Mouse (Mus musculus) forebrain, embryonic 14.5 days (tissue): ENCODE results near the gene Dusp16. TPM values are rescaled to one million over a fixed set of nuclear protein-coding genes. Genes with fewer than 3 reads are reported as not detected.

ENCODE experiments used
- ATAC-seq: fragments of 200-750 bp; cut with Nextera tagmentation; 2 replicates; pipeline ENCODE4 v1.8.0; 2017; ENCODE audit warnings: mild to moderate bottlenecking, moderate library complexity
- DNase-seq: peaks from one replicate; pipeline ENCODE4 v3.0.0-alpha.2; 2015; ENCODE audit warnings: low spot score
- H3K27ac ChIP-seq: fragments of 300-500 bp; sonication (generic); 2 replicates; pipeline ENCODE4 v1.5.1; 2014; ENCODE audit warnings: low read depth, mild to moderate bottlenecking, control low read depth, low read length, moderate library complexity
- H3K27me3 ChIP-seq: fragments of 300-500 bp; sonication (generic); replicated peaks from 2 replicates; pipeline ENCODE4 v1.6.1; 2014; ENCODE audit warnings: low read length, control low read depth, mixed read lengths; ENCODE audit not compliant: control insufficient read depth, insufficient read depth
- H3K36me3 ChIP-seq: fragments of 300-500 bp; sonication (generic); 2 replicates; pipeline ENCODE4 v1.6.1; 2014; ENCODE audit warnings: low read length, control low read depth; ENCODE audit not compliant: control insufficient read depth, insufficient read depth
- H3K4me1 ChIP-seq: fragments of 300-500 bp; sonication (generic); 2 replicates; pipeline ENCODE4 v1.6.1; 2014; ENCODE audit warnings: antibody characterized with exemption, low read length, control low read depth; ENCODE audit not compliant: control insufficient read depth, insufficient read depth
- H3K4me2 ChIP-seq: fragments of 300-500 bp; sonication (generic); 2 replicates; pipeline ENCODE4 v1.6.1; 2014; ENCODE audit warnings: mild to moderate bottlenecking, control low read depth, low read length
- H3K4me3 ChIP-seq: fragments of 300-500 bp; sonication (generic); 2 replicates; pipeline ENCODE4 v1.5.1; 2014; ENCODE audit warnings: low read depth, low read length, control low read depth
- H3K9ac ChIP-seq: fragments of 300-500 bp; sonication (generic); 2 replicates; pipeline ENCODE4 v1.6.1; 2014; ENCODE audit warnings: mild to moderate bottlenecking, low read length, control low read depth, moderate library complexity
- H3K9me3 ChIP-seq: fragments of 300-500 bp; sonication (generic); replicated peaks from 2 replicates; pipeline ENCODE4 v1.6.1; 2016; ENCODE audit warnings: low read length, control low read depth, mixed read lengths; ENCODE audit not compliant: control insufficient read depth
- WGBS: fragments of 180-500 bp; shearing (Covaris S2); extraction: QIAGEN DNeasy Blood & Tissue Kit; methylation state at CpG from one replicate; pipeline ENCODE4 v1.1.7; 2014; 5-methylcytosine and 5-hydroxymethylcytosine counted together
- polyA plus RNA-seq: library from polyadenylated mRNA; unstranded; fragments of >200 nt; fragmentation: Nextera tagmentation; extraction: Ambion mirVana; gene quantifications from 2 replicates; pipeline ENCODE4 v1.2.1, GENCODE M21; 2014

Dusp16 gene
- polyA plus RNA-seq, 1 experiment from 2014 or later, result 9.4 TPM

DNA sequence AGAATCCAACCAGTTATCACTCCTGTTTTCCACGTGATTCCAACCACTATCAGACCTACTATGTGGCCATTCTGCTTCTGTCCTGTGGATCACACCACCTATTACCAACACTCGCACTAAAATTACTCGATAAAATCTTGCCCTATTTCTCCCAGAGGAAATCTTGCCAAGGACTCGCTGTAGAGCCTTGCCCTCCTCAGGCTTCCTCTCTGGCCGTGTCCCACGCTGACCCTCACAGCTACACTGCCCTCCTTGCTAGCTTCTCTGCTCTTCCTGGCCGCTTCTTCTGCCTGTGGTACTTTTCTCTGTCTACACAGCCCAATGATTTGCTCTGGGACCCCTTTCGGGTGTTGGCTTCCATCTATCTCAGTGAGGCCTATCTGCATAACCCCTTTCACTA, 59.6 kb downstream of the Dusp16 start:
- ATAC-seq, result no peak
- H3K9ac ChIP-seq, result no peak overlapping the region

DNA sequence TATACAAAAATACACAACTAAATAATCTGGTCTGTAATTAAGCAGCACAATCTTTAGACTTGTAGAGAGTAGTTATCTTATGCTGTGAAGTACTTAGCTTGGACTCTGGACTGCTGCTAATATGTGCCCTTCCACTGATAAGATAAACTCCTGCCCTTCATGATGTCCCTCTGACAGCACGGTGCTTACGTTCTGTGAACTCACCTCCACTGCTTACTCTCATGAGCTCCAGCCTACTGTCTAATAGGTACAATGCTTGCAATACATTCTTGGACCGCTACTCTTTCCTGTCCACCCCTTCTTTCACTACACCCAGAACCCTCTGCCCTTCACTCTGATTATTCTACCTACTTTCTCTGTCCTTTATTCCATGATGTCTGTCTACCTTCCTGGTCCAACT, 61.4 kb downstream of the Dusp16 start:
- ATAC-seq, result no peak
- DNase-seq, result no peak
- Histone ChIP-seq H3K27me3 (no peaks in the 10 kb centered on the region), H3K4me2 (no peak overlapping the region), H3K9me3 (no peaks in the 10 kb centered on the region), H3K4me1 (no peaks in the 10 kb centered on the region), H3K36me3 (no peaks in the 10 kb centered on the region), H3K4me3 (no peak overlapping the region), H3K9ac (no peak overlapping the region), H3K27ac (no peak overlapping the region)
- WGBS, result 92% methylated on average over 3 of the region's 3 CpGs

More for the DNA sequence above, 59.6 kb downstream of the Dusp16 start:
- H3K36me3 ChIP-seq, result no peaks in the 10 kb centered on the region
- no peak for DNase-seq
- no peaks in the 10 kb centered on the region for H3K27me3 ChIP-seq
- WGBS, result 96% methylated on average over 8 of the region's 8 CpGs
- H3K9me3 ChIP-seq, result no peaks in the 10 kb centered on the region; the same call in 1 of the 2 replicates
- H3K4me2 ChIP-seq, result no peak overlapping the region
- H3K27ac ChIP-seq, result no peak overlapping the region
- H3K4me1 ChIP-seq, result no peaks in the 10 kb centered on the region
- no peak overlapping the region for H3K4me3 ChIP-seq

DNA sequence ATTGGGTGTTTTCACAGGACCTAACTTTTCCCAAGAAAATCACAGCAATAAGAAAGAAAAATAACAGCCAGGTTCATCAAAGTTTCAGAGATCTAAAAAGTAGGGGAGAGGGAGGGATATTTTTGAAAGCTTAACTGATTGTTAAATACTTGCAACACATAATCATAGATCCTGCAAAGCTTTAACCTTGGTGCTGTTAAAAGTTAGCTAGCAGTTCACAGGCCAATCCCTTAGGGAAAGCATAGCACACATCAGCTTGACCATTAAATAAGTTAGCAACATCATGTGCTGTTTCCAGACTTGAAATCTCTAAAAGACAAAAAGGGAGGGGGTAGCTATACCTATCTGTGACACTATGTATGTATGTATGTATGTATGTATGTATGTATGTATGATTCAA, 67.0 kb downstream of the Dusp16 start:
- H3K36me3 ChIP-seq, result peaks cover 14% of the 10 kb centered on the region
- H3K9ac ChIP-seq, result no peak overlapping the region
- DNase-seq (no peak), ATAC-seq (no peak)
- no peak overlapping the region for H3K27ac ChIP-seq
- H3K4me3 ChIP-seq, result no peak overlapping the region
- H3K4me1 ChIP-seq, result no peaks in the 10 kb centered on the region
- no peaks in the 10 kb centered on the region for H3K9me3 ChIP-seq
- no peak overlapping the region for H3K4me2 ChIP-seq
- no peaks in the 10 kb centered on the region for H3K27me3 ChIP-seq

DNA sequence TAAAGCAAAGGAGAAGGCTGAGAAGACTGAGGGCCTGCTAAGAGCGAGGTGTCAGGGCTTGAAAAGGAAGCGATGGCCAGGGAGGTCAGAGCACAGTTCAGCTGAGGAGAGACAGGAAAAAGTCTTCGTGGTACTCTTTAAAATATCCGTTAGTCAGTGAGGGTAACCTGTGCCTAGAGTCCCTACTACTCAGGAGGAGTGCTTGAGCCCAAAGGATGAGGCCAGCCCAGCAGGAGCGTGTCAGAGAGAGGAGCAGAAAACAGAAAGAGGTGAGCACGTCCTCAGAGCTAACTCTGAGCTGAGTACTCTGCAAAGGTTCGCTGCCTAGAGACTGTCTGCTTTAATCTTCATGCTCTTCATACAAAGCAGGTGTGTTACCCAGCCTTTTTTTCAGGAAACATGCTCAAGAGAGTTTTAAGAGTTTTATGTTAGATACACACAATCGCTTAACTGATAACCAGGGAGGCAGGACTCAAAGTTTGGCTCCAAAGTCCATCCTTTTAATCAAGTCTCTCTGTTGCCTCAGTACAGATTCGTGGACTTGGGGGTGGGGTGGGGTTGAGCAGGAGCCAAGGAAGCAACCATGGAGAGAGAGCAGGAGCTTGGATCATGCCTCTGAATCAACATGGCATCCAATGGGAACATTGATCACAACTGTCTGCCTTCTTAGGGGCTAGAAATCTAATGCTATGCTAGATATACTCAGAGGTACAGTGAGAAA, 68.4 kb downstream of the Dusp16 start:
- Histone ChIP-seq H3K4me2 (no peak overlapping the region), H3K9ac (no peak overlapping the region), H3K27ac (no peak overlapping the region), H3K9me3 (no peaks in the 10 kb centered on the region), H3K27me3 (no peaks in the 10 kb centered on the region), H3K4me1 (no peaks in the 10 kb centered on the region), H3K36me3 (peaks cover 24% of the 10 kb centered on the region), H3K4me3 (no peak overlapping the region)
- ATAC-seq (no peak), DNase-seq (no peak)
- WGBS, result 85% methylated on average over 9 of the region's 9 CpGs

DNA sequence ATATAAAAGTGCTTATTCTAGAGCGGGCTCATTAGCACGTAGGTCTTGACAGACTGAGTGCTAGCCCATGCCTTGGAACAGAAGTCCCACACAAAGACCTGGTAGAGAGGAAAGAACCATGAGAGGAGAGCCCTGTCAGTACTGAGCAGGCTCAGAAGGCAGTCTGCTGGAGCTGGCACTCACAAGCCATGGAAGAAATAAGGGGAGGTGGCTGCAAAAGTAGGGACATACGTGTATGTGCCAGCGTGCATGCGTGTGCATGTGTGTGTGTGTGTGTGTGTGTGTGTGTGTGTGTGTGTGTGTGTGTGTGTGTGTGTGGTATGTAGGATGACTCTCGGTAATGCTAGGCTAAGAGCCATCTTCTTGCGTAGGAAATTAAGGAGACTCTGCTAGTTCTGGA, 69.1 kb downstream of the Dusp16 start:
- 93% methylated on average over 7 of the region's 7 CpGs for WGBS
- no peak overlapping the region for H3K9ac ChIP-seq
- no peak overlapping the region for H3K4me2 ChIP-seq
- no peak for DNase-seq
- no peak for ATAC-seq
- no peaks in the 10 kb centered on the region for H3K27me3 ChIP-seq
- H3K36me3 ChIP-seq, result peaks cover 28% of the 10 kb centered on the region
- no peak overlapping the region for H3K27ac ChIP-seq
- no peaks in the 10 kb centered on the region for H3K4me1 ChIP-seq
- no peaks in the 10 kb centered on the region for H3K9me3 ChIP-seq
- H3K4me3 ChIP-seq, result no peak overlapping the region

DNA sequence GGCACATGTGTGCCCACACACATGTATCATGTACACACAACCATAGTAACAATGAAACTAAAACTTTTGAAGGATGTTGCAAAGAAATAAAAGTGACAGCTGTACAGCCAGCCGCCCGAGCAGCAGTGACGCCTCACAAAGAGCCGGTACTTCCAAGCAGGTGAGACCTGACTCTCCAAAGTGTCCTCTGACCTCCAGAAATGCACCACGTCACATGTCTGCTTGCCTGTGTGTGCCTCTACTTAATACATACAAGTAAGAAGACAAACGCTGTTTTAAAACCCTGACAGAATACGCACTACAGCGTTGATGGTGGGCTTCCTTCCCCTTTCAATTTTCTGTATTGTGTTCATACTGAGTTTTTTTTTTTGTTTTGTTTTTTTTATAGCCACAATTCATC, 69.5 kb downstream of the Dusp16 start:
- Histone ChIP-seq H3K4me2 (no peak overlapping the region), H3K4me3 (no peak overlapping the region), H3K27ac (no peak overlapping the region), H3K27me3 (no peaks in the 10 kb centered on the region), H3K9ac (no peak overlapping the region), H3K36me3 (peaks cover 32% of the 10 kb centered on the region), H3K4me1 (no peaks in the 10 kb centered on the region), H3K9me3 (no peaks in the 10 kb centered on the region)
- WGBS, result 92% methylated on average over 8 of the region's 8 CpGs
- DNase-seq, result no peak
- no peak for ATAC-seq

DNA sequence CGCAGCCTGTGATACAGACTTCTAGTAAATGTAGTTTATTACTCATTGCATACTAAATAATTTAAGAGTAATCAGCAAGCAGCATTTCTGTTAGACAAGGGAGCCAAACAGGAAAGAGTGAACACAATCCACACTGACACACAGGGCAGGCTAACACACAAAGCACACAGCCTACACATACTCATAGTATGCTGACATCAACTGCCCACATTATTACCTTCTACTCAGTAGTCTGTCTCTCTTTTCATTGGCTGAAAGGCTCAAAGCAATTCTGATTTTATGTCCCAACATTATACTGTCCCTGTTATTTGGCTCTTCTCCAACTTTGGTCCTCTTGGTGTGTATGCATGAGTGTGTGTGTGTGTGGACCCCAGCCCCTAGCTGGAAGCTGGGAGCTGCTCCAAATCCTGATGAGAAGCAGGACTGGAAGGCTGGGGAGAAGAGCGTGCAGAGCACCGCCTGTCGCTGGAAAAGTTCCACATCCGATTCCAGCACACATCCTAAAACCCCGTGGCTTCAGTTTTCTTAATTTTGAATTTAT, 70.6 kb downstream of the Dusp16 start:
- H3K4me3 ChIP-seq, result no peak overlapping the region
- peaks cover 38% of the 10 kb centered on the region for H3K36me3 ChIP-seq
- 87% methylated on average over 6 of the region's 6 CpGs for WGBS
- DNase-seq, result no peak
- no peak overlapping the region for H3K27ac ChIP-seq
- ATAC-seq, result 0 out of 2 replicates have a peak, but pooled peaks have one; percentile 20
- H3K9ac ChIP-seq, result no peak overlapping the region
- no peak overlapping the region for H3K4me2 ChIP-seq
- no peaks in the 10 kb centered on the region for H3K4me1 ChIP-seq
- no peaks in the 10 kb centered on the region for H3K27me3 ChIP-seq
- H3K9me3 ChIP-seq, result no peaks in the 10 kb centered on the region

DNA sequence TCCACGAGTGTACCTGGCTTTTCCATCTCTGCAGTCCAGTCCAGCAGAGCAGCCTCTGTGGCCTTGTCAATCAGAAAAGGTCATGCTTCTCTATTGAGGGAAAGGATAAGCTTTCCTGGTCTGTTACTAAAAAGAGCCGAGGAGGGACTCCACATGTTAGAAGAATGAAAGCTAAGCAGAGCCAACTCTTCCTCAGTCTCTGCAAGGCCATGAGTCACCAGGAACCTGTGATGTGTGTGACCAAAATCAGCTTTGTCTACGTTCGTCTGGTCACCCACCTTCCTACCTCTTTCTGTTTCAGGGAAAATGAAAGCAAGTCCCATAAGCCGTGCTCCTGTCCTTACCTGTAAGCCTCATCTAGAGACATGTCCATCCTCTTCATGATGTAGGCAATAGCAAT, 72.3 kb downstream of the Dusp16 start:
- ATAC-seq, result no peak
- Histone ChIP-seq H3K27me3 (no peaks in the 10 kb centered on the region), H3K4me1 (no peaks in the 10 kb centered on the region), H3K9me3 (no peaks in the 10 kb centered on the region), H3K4me2 (no peak overlapping the region), H3K36me3 (peaks cover 45% of the 10 kb centered on the region), H3K27ac (no peak overlapping the region), H3K9ac (no peak overlapping the region), H3K4me3 (no peak overlapping the region)
- DNase-seq, result no peak
- WGBS, result 92% methylated on average over 5 of the region's 5 CpGs

DNA sequence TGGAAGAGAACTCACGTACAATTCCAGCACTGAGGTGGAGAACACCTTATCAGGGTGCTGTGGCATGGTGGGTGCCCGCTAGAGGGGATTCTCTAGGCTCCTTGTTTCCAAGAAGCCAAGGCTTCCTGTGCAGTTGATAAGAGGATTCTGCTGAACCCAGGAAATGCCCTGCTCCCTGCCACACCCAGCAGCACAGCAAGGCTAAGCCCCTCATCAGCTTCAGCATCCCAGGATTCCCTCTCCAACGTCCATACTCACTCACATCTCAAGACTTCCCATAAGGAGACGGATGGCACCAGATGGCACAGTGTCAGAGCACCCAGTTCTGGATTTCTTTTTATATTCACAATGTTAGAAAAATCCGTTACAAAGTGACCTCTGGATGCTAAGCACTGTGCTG, 73.3 kb downstream of the Dusp16 start:
- H3K36me3 ChIP-seq, result peaks cover 46% of the 10 kb centered on the region
- DNase-seq (no peak), ATAC-seq (no peak)
- H3K9ac ChIP-seq, result no peak overlapping the region
- no peaks in the 10 kb centered on the region for H3K27me3 ChIP-seq
- 86% methylated on average over 5 of the region's 5 CpGs for WGBS
- no peak overlapping the region for H3K4me3 ChIP-seq
- no peak overlapping the region for H3K4me2 ChIP-seq
- H3K27ac ChIP-seq, result no peak overlapping the region
- H3K9me3 ChIP-seq, result no peaks in the 10 kb centered on the region
- H3K4me1 ChIP-seq, result no peaks in the 10 kb centered on the region
